Mouse (Mus musculus): ENCODE results near the gene Mthfsd. TPM values are rescaled to one million over a fixed set of nuclear protein-coding genes. Genes with fewer than 3 reads are reported as not detected.

The Mthfsd gene
- polyA plus RNA-seq, 1 experiment from 2014 or later = 63.7 TPM

DNA sequence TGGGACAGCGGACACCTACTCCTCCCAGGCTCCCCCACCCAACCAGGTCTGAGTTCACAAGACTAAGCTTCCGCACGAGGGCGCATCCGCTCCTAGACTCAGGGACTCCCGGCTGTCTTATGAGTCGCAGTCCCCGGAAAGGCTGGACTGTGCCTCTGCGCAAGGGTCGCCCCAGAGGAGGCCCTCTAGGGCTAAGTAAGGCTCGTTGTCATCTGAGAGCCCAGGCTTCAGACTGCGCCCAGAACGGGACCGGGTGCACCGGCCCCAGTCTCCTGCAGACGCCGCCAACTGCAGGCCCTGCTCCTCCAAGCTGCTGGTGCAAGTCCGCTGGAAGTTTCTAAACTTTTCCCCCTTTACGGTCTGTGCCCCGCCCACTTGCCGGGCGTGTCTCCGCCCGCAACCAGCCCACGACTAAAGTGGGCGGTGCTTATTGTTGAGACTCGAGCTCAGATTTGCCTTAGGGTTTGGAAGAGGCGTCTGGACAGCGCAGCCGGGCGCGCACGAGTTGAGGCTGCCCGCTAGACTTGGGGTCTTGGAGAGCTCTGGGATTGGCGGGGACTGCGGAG, 17.2 kb upstream of the Mthfsd start:
- Histone ChIP-seq H3K27me3 (ENCODE audit: control insufficient read depth, insufficient read depth, low read length) (peaks cover 96% of the 10 kb centered on the region), H3K4me2 (ENCODE audit: low read depth) (peak overlapping the region; percentile 50), H3K9me3 (ENCODE audit: control insufficient read depth, low read length) (no peaks in the 10 kb centered on the region), H3K9ac (ENCODE audit: low read length) (no peak overlapping the region), H3K4me3 (ENCODE audit: low read depth, low read length) (peak overlapping the region; percentile 24; the same call in 1 of the 2 replicates), H3K36me3 (ENCODE audit: control insufficient read depth, insufficient read depth, low read length) (no peaks in the 10 kb centered on the region), H3K4me1 (ENCODE audit: control insufficient read depth, insufficient read depth, low read length) (peaks cover 8% of the 10 kb centered on the region), H3K27ac (ENCODE audit: low read depth, low read length) (no peak overlapping the region)
- WGBS = under 1% methylated on average over 36 of the region's 36 CpGs
- ATAC-seq (ENCODE audit: insufficient read depth, low FRiP score, low TSS enrichment) (peak; percentile 71), DNase-seq (ENCODE audit: low spot score) (peak; percentile 85)

- Histone ChIP-seq H3K9me3 (ENCODE audit: control insufficient read depth, low read length) (no peaks in the 10 kb centered on the region), H3K27me3 (ENCODE audit: control insufficient read depth, insufficient read depth, low read length) (peaks cover 96% of the 10 kb centered on the region), H3K27ac (ENCODE audit: low read depth, low read length) (no peak overlapping the region), H3K4me2 (ENCODE audit: low read depth) (peak overlapping the region; percentile 50; the same call in 1 of the 2 replicates), H3K36me3 (ENCODE audit: control insufficient read depth, insufficient read depth, low read length) (no peaks in the 10 kb centered on the region), H3K4me3 (ENCODE audit: low read depth, low read length) (no peak overlapping the region), H3K4me1 (ENCODE audit: control insufficient read depth, insufficient read depth, low read length) (peaks cover 8% of the 10 kb centered on the region), H3K9ac (ENCODE audit: low read length) (no peak overlapping the region)
- no peak for DNase-seq (ENCODE audit: low spot score)
- WGBS = 2% methylated on average over 17 of the region's 17 CpGs
- ATAC-seq (ENCODE audit: insufficient read depth, low FRiP score, low TSS enrichment) = no peak
These were observed 16.5 kb upstream of the Mthfsd start for GRCm38 (mm10) chr8:121124547-121125239.

DNA sequence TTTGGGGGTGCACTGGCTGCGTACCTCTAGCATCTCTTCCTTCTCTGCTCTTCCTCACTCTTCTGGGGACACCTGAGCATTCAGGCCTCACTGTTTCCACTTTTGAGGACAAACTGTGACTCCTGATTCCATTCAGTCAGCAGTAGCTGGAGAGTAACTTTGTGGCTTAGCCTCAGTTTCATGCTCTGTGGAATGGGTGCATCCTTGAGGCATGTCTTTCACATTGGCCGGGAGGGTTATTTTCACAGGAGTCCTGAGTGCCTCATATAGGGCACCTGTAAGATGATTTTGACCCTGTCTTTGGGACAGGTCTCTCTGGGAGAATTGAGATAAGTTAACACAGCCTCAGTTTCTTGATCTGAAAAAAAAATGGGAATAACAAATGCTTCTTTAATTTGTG, 14.9 kb upstream of the Mthfsd start:
- Histone ChIP-seq H3K4me3 (ENCODE audit: low read depth, low read length) (no peak overlapping the region), H3K9ac (ENCODE audit: low read length) (no peak overlapping the region), H3K36me3 (ENCODE audit: control insufficient read depth, insufficient read depth, low read length) (no peaks in the 10 kb centered on the region), H3K27me3 (ENCODE audit: control insufficient read depth, insufficient read depth, low read length) (peaks cover 96% of the 10 kb centered on the region), H3K9me3 (ENCODE audit: control insufficient read depth, low read length) (no peaks in the 10 kb centered on the region), H3K4me2 (ENCODE audit: low read depth) (no peak overlapping the region), H3K4me1 (ENCODE audit: control insufficient read depth, insufficient read depth, low read length) (peaks cover 3% of the 10 kb centered on the region; the same call in 1 of the 2 replicates), H3K27ac (ENCODE audit: low read depth, low read length) (no peak overlapping the region)
- ATAC-seq (ENCODE audit: insufficient read depth, low FRiP score, low TSS enrichment) (no peak), DNase-seq (ENCODE audit: low spot score) (no peak)
- WGBS = 43% methylated on average over 2 of the region's 2 CpGs

DNA sequence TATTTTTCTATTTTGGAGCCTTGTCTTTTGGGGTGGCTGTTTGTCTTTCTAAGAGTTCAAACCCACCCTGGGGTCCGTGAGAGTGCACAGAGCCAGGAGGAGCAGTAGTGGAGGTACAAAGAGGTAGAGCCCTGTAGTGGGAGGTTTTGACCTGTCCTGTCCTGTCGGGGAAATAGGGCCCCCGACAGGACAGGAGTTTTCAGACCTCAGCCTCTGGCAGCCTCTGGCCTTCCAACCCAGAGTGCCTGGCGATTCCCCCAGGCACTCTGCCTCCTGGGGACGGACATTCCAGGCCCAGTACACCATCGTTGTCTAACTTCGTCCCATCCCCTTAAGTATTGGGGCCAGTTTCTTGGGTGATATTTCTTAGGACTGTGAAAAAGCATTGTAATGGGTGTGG, 14.2 kb upstream of the Mthfsd start:
- H3K36me3 ChIP-seq (ENCODE audit: control insufficient read depth, insufficient read depth, low read length) = no peaks in the 10 kb centered on the region
- no peak for DNase-seq (ENCODE audit: low spot score)
- no peak overlapping the region for H3K4me3 ChIP-seq (ENCODE audit: low read depth, low read length)
- H3K9me3 ChIP-seq (ENCODE audit: control insufficient read depth, low read length) = no peaks in the 10 kb centered on the region
- H3K27me3 ChIP-seq (ENCODE audit: control insufficient read depth, insufficient read depth, low read length) = peaks cover 97% of the 10 kb centered on the region
- no peak overlapping the region for H3K9ac ChIP-seq (ENCODE audit: low read length)
- H3K4me1 ChIP-seq (ENCODE audit: control insufficient read depth, insufficient read depth, low read length) = 0 out of 2 replicates have a peak, but pooled peaks cover 3% of the 10 kb centered on the region
- no peak overlapping the region for H3K4me2 ChIP-seq (ENCODE audit: low read depth)
- no peak for ATAC-seq (ENCODE audit: insufficient read depth, low FRiP score, low TSS enrichment)
- 5% methylated on average over 7 of the region's 7 CpGs for WGBS
- no peak overlapping the region for H3K27ac ChIP-seq (ENCODE audit: low read depth, low read length)

DNA sequence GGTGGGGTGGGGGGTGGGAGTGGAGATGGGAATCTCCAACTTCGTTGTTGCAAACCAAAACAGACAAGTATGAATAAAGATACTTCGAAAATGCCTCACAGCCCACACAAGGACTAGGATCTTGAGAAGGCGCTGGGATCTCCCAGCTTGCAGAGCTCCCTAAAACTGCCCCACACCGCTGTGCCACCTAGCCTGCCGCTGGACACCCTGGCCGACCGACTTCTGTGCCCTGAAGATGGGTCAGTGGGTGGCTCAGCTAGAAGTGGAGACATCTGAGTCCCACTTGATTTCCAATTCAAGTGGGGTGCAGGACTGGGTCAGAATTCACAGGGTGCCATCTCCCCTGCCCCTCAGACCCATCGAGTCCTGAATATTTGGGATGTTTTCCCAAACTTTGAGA, 13.5 kb upstream of the Mthfsd start:
- WGBS = 10% methylated on average over 8 of the region's 8 CpGs

DNA sequence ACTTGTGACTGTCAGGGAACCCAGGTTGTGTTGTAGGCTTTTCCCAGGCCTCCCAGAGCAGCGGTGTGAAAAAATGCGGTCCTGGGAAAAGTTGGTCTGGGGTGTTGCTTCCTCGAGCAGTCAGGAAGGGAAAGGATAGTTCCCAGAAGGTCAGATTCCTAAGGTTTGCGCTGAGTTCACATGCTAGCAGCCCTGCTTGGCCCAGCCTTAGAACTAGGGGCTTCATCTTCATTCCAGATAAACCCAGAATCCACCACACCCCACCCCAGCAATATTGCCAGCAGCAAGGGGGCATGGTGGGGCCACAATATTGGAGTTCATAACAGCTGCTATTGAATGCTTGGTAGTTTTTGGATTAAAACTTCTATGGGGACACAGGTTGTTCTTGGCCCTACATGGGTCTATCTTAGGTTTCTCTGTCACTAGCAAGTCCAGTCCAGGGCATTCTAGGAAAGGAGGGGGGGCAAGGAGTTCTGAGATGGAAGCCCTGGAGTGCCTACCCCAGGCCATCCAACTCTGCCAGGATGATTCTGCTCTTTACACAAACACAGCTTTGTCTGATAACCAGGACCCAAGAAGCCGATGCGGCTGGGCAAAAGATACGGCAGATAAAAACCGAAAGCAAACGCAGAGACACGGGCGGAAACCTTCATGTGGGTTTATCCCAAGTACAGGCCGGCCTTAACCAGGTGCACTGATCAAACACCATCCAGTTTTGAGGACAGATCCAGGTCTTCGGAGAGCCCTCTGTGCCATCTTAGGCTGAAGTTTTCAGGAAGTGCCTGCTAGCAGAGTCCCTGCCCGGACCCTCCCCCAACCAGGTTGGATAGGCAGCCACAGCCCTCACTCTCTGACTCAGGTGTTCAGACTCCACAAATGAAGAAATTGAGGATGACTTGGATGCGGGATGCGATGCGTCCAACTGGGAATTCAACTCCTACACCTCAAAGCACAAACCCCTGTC, 12.5 kb upstream of the Mthfsd start:
- H3K27ac ChIP-seq (ENCODE audit: low read depth, low read length) = no peak overlapping the region
- no peaks in the 10 kb centered on the region for H3K36me3 ChIP-seq (ENCODE audit: control insufficient read depth, insufficient read depth, low read length)
- peaks cover 10% of the 10 kb centered on the region; the same call in 1 of the 2 replicates for H3K4me1 ChIP-seq (ENCODE audit: control insufficient read depth, insufficient read depth, low read length)
- H3K9me3 ChIP-seq (ENCODE audit: control insufficient read depth, low read length) = no peaks in the 10 kb centered on the region
- H3K4me3 ChIP-seq (ENCODE audit: low read depth, low read length) = peak overlapping the region; percentile 49
- H3K27me3 ChIP-seq (ENCODE audit: control insufficient read depth, insufficient read depth, low read length) = peaks cover 96% of the 10 kb centered on the region
- ATAC-seq (ENCODE audit: insufficient read depth, low FRiP score, low TSS enrichment) (no peak), DNase-seq (ENCODE audit: low spot score) (no peak)
- peak overlapping the region; percentile 28 for H3K4me2 ChIP-seq (ENCODE audit: low read depth)
- no peak overlapping the region for H3K9ac ChIP-seq (ENCODE audit: low read length)
- WGBS = 4% methylated on average over 17 of the region's 17 CpGs

More for the DNA sequence above, 13.5 kb upstream of the Mthfsd start:
- Histone ChIP-seq H3K4me2 (ENCODE audit: low read depth) (no peak overlapping the region; the same call in 1 of the 2 replicates), H3K36me3 (ENCODE audit: control insufficient read depth, insufficient read depth, low read length) (no peaks in the 10 kb centered on the region), H3K9me3 (ENCODE audit: control insufficient read depth, low read length) (no peaks in the 10 kb centered on the region), H3K27me3 (ENCODE audit: control insufficient read depth, insufficient read depth, low read length) (peaks cover 97% of the 10 kb centered on the region), H3K9ac (ENCODE audit: low read length) (no peak overlapping the region), H3K27ac (ENCODE audit: low read depth, low read length) (no peak overlapping the region), H3K4me3 (ENCODE audit: low read depth, low read length) (no peak overlapping the region), H3K4me1 (ENCODE audit: control insufficient read depth, insufficient read depth, low read length) (0 out of 2 replicates have a peak, but pooled peaks cover 6% of the 10 kb centered on the region)
- ATAC-seq (ENCODE audit: insufficient read depth, low FRiP score, low TSS enrichment) = no peak
- DNase-seq (ENCODE audit: low spot score) = no peak

DNA sequence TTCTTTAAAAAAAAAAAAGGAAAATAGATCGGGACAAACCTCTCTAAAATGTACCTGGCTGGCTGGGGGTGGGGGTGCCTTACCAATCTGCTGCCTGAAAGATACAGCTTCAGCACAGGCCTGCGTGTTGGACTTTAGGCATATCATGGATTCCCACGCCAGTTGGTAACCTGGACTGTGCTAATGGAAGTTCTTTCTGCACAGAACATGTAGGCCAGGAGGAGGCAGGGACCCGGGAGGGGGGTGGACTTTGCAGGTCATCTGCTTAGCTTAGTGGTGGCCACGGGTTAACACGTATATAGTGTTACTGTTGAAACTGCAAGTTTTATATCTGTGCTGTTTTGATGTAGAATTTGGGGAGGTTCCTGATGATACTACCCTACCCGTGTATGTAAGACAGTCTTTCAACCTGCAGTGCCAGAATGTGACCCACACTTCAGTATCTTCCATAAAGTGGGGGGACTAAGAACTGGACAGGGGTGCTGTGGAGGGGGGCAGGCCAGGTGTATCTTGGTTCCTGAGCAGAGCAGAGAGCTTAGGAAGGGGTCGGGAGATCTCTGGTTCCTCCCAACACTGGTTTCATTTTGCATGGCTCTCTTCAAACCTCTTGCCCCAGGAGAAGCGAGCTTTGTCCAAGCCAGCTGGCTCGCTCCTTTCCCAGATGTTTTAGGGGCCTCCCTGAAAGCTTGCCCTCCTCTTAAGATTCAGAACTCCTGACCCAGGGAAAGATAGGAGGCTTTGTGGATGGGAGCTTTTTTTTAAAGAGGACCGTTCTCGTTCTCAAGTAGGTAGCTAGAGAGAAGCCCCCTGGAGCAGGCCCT, 11.7 kb upstream of the Mthfsd start:
- ATAC-seq (ENCODE audit: insufficient read depth, low FRiP score, low TSS enrichment) (no peak), DNase-seq (ENCODE audit: low spot score) (no peak)
- Histone ChIP-seq H3K9ac (ENCODE audit: low read length) (peak overlapping the region; percentile 49), H3K27ac (ENCODE audit: low read depth, low read length) (no peak overlapping the region), H3K9me3 (ENCODE audit: control insufficient read depth, low read length) (no peaks in the 10 kb centered on the region), H3K4me1 (ENCODE audit: control insufficient read depth, insufficient read depth, low read length) (peaks cover 10% of the 10 kb centered on the region; the same call in 1 of the 2 replicates), H3K27me3 (ENCODE audit: control insufficient read depth, insufficient read depth, low read length) (peaks cover 96% of the 10 kb centered on the region), H3K36me3 (ENCODE audit: control insufficient read depth, insufficient read depth, low read length) (no peaks in the 10 kb centered on the region), H3K4me3 (ENCODE audit: low read depth, low read length) (peak overlapping the region; percentile 49), H3K4me2 (ENCODE audit: low read depth) (peak overlapping the region; percentile 28)
- WGBS = 2% methylated on average over 12 of the region's 12 CpGs
